Mouse (Mus musculus) embryonic fibroblast, embryonic 13.5 days (primary cell): ENCODE results near the gene Tirap. TPM values are rescaled to one million over a fixed set of nuclear protein-coding genes. Genes with fewer than 3 reads are reported as not detected.
A peak's percentile ranks its signal among the peaks of the same experiment; 100 is the strongest.

Source experiments
- H3K27ac ChIP-seq: 2 replicates; pipeline ENCODE4 v1.5.1; 2012; ENCODE audit warnings: low read length, control low read depth, inconsistent platforms; ENCODE audit not compliant: insufficient read depth
- H3K4me1 ChIP-seq: 2 replicates; pipeline ENCODE4 v1.6.1; 2011; ENCODE audit warnings: low read length; ENCODE audit not compliant: control insufficient read depth, insufficient read depth
- H3K4me3 ChIP-seq: 2 replicates; pipeline ENCODE4 v1.5.1; 2011; ENCODE audit warnings: mild to moderate bottlenecking, control low read depth, low read length; ENCODE audit not compliant: insufficient read depth
- CTCF ChIP-seq: IDR thresholded peaks from 2 replicates; pipeline ENCODE4 v1.5.1; 2011; ENCODE audit warnings: mild to moderate bottlenecking, control low read depth, low read length, moderate library complexity, borderline replicate concordance; ENCODE audit not compliant: insufficient read depth
- POLR2A ChIP-seq: IDR thresholded peaks from 2 replicates; pipeline ENCODE4 v1.6.1; 2011; ENCODE audit warnings: low read depth, mild to moderate bottlenecking, control low read depth, low read length, moderate library complexity
- polyA plus RNA-seq: library from polyadenylated mRNA; stranded (reverse); fragments of >200 nt; gene quantifications from 2 replicates; pipeline ENCODE4 v1.2.4, GENCODE M21; 2011; ENCODE audit warnings: low read depth; ENCODE audit not compliant: missing spikeins, insufficient read length

Gene Tirap
- polyA plus RNA-seq, 1 experiment, result 17.2 TPM

- no peak overlapping the region for H3K4me3 ChIP-seq
- H3K27ac ChIP-seq, result no peak overlapping the region
- TF ChIP-seq POLR2A (no peak), CTCF (no peak)
- H3K4me1 ChIP-seq, result no peaks in the 10 kb centered on the region
These were observed 6.0 kb downstream of the Tirap start for GRCm38 (mm10) chr9:35194048-35194447.

DNA sequence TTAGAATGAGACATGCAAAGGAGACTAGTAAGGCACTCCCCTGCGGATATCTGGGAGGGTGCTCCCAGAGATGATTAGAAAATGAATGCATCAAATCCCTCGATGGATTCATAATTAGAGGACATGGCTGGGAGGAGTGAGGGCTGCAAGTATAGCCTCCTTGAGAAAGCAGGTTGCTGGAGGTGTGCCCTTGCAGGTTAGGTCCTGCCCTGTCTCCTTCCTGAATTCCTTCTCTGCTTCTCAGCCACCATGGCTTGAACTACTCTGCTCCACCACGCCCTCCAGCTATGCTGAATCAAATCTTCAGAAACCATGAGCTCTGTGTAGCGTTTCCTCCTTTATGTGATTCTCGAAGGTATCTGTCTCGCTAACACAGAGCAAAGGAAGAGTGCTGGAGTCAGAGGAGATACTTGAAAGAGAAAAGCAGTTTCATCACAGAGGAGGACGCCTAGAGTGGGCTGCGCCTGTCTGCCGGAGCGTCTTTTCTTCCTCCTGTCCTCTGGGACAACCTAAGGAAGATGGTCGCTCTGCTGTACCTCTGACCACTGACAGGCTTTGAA, 7.0 kb downstream of the Tirap start:
- Histone ChIP-seq H3K4me1 (no peaks in the 10 kb centered on the region), H3K4me3 (no peak overlapping the region), H3K27ac (no peak overlapping the region)
- TF ChIP-seq CTCF (no peak), POLR2A (no peak)

- Histone ChIP-seq H3K4me1 (no peaks in the 10 kb centered on the region), H3K27ac (no peak overlapping the region), H3K4me3 (no peak overlapping the region)
- TF ChIP-seq POLR2A, result no peak
- no peak for TF ChIP-seq CTCF
These were observed 11.4 kb downstream of the Tirap start for GRCm38 (mm10) chr9:35188700-35189099.

GRCm38 (mm10) chr9:35187351-35187903, 12.7 kb downstream of the Tirap start:
- TF ChIP-seq POLR2A (no peak), CTCF (no peak)
- no peaks in the 10 kb centered on the region for H3K4me1 ChIP-seq
- H3K27ac ChIP-seq, result no peak overlapping the region
- H3K4me3 ChIP-seq, result no peak overlapping the region

- TF ChIP-seq CTCF, result no peak
- TF ChIP-seq POLR2A, result no peak
- Histone ChIP-seq H3K4me1 (no peaks in the 10 kb centered on the region), H3K27ac (no peak overlapping the region), H3K4me3 (no peak overlapping the region)
These were observed 13.7 kb downstream of the Tirap start for GRCm38 (mm10) chr9:35186430-35186829.

DNA sequence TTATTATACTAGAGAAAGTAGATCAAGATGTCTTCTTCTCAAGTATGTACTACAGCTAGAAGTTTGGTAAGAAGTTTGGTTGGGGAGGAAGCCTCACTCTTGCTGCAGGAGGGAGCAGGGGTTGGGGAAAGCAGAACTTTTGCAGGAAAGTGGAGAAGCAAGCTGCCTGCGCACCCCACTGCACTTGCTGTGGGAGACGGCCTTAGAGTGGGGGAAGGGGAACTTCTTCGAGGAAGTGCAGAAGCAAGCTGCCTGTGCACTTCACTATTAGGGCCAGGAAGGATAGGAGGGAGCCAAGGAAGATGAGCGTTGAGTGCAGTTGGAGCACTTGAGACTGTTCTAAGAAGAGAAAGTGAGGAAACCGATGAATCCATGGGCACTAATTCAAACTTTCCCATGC, 16.7 kb downstream of the Tirap start:
- TF ChIP-seq CTCF, result no peak
- no peak for TF ChIP-seq POLR2A
- Histone ChIP-seq H3K4me3 (no peak overlapping the region), H3K27ac (no peak overlapping the region), H3K4me1 (no peaks in the 10 kb centered on the region)

GRCm38 (mm10) chr9:35182832-35183231, 17.3 kb downstream of the Tirap start:
- Histone ChIP-seq H3K4me3 (no peak overlapping the region), H3K4me1 (no peaks in the 10 kb centered on the region), H3K27ac (no peak overlapping the region)
- TF ChIP-seq CTCF (no peak), POLR2A (no peak)

DNA sequence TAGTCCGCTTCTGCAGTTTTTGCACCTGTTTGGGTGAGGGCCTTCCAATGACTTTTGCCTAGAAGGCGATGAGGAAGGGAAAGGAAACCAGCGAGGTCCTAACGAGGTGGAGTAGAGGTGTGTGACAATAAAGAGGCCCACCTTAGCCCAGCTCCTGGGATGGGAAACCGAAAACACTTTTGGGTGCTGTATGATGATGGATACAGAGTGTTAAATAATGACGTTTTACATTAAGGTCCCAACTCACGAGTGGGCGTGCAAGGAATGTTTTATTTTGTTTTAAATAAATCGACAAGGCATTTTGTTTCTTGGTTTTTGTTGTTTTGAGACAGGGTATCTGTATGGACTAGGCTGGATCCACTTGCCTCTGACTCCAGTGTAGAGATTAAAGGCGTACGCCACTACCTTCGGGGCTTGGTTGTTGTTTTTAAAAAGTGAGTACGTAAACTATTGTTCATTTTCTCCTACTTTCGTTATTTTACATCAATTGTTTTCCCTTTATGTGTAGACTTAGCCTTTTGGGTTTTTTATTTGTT, 23.9 kb downstream of the Tirap start:
- no peak overlapping the region for H3K27ac ChIP-seq
- peaks cover 6% of the 10 kb centered on the region; the same call in 1 of the 2 replicates for H3K4me1 ChIP-seq
- TF ChIP-seq POLR2A, result no peak
- no peak for TF ChIP-seq CTCF
- H3K4me3 ChIP-seq, result peak overlapping the region; percentile 75

DNA sequence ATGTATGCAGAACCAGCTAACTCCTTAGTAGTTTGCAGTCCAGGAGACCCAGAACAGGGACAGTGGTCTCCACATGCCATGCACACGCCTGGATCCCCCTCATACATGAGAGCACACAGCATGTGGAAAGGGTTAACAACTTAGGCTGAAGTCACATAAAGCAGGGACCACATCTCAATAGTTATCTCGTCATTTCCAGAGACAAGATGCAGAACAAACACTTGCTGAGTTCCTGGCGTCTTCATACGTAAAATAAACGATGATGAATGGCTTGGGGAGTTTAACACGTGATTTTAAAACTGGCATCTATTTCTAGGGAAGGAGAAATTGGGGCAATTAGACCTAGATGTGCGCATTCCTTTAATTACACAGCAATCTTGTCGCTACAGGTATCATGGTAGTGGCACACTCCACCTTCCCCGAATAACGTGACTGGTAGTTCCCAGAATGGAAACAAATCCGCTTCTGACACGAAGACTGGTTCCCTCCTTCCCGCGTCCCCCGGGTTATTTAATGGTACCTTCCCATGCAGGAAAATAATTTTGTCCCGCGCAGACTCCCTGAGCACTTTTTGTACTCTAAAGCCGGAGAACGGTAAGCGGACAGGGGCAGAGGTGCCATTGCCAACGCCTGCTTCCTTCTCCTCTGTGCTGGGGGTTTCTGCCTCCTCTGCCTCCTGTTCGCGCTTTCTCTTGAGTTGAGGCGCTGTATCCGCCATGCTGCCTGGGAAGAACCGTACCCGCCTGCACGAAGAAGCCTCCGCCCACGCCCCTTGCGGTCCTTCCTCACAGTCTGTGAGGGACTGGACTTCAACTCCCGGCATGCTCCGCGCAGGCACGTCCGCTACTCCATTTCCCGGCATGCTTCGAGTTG, 24.6 kb downstream of the Tirap start, which contains the start of gene Dcps:
Gene Dcps (minus strand): TSS at position 811 of the 873 bp plus-strand sequence.
- no peak for TF ChIP-seq CTCF
- peak; percentile 80 for TF ChIP-seq POLR2A
- H3K4me1 ChIP-seq, result peaks cover 6% of the 10 kb centered on the region; the same call in 1 of the 2 replicates
- H3K4me3 ChIP-seq, result peak within 1 kb of the TSS; percentile 75
- peak within 1 kb of the TSS; percentile 42 for H3K27ac ChIP-seq

DNA sequence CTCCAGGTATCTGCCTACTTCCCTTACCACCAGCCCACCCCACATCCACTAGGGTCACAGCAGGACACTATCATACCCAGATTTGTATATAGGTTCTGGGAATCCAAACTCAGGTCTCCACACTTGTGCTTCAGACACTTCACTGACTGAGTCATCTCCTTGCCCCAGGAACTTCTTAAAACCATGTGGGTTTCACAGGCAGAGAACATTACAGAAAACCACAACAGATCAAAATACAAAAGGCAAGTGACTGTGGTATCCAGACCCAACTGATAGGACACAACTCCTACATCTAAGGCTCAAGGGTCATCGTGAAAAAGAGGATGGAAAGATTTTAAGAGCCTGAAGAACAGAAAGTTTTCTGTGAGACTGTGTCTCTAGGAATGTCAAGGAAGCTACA, 26.8 kb downstream of the Tirap start:
- TF ChIP-seq POLR2A (no peak), CTCF (no peak)
- peaks cover 6% of the 10 kb centered on the region; the same call in 1 of the 2 replicates for H3K4me1 ChIP-seq
- no peak overlapping the region for H3K4me3 ChIP-seq
- no peak overlapping the region for H3K27ac ChIP-seq
